Mouse (Mus musculus): Measurements from ENCODE around the gene Pcp4. TPM values are rescaled to one million over a fixed set of nuclear protein-coding genes. Genes with fewer than 3 reads are reported as not detected.
A peak's percentile ranks its signal among the peaks of the same experiment; 100 is the strongest.
"Not testable (repeated sequence)": the region's sequence is repeated elsewhere in the genome, so short reads cannot be mapped to it uniquely, and the experiment has no call there.

Gene Pcp4
- total RNA-seq (2017): 0.98 and 4.8 TPM in 2 replicates

DNA sequence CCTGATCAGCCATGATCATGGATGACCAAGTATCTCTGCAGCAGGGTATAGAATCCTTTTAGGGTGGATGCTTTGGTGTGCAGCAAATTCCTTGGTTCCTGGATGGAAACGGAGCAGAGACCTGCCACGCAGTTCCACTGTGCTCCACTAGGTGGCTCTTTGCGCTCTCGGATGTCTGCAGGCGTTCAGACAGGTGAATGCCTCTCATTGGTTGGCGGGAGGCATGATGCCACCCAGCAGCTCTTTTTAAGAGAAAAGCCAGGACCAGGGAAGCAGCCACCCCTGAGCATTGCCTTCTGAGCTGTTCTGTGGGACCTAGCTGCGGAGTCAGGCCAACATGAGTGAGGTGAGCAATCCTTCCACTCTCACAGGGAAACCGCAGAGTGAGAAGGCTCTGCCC is at the start of gene Pcp4:
Gene Pcp4, plus strand, starts transcription at position 162 of the 400 bp plus-strand sequence.
- peak; percentile 76; the same call in 1 of the 2 replicates for ATAC-seq (ENCODE audit: extremely low read depth, insufficient number of reproducible peaks, low FRiP score, poor library complexity, severe bottlenecking)

DNA sequence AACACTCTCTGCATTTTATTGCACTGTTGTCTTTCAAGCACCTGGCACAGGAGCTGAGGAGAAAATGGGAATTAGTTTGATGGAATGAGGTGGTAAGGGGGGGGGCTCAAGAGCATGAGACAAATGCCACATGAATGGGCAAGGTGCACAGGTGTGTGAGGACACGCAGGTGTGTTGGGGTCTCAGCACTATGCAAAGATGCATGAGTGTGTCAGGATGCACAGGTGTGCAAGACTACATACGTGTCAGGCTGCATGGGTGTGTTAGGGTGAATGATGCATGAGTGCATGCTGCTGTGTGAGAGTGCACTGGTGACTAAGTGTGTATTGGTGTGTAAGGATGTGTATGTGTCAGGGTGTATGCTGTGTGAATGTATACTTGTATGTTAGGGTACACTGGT is 42.4 kb upstream of the Pcp4 start:
- ATAC-seq (ENCODE audit: extremely low read depth, insufficient number of reproducible peaks, low FRiP score, poor library complexity, severe bottlenecking): no peak

DNA sequence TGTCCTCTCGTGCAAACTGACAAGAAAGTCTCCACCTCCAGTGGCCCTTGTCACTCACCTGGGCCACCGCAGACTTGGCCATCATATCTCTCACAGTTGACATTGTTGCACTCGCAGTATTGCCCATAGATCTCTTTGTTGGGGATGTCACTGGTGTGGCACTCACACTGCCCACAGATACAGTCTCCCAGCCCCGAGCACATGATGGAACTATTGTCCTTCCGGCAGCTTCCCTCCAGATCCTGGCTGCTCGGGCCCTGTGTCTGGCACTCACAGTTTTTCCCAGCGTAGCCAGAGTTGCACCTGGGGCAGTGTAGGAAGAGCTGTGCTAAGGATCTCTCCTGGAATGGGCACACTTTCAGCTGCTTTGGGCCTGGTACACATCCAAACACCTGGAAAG is 40.7 kb upstream of the Pcp4 start:
- no peak for ATAC-seq (ENCODE audit: extremely low read depth, insufficient number of reproducible peaks, low FRiP score, poor library complexity, severe bottlenecking)

DNA sequence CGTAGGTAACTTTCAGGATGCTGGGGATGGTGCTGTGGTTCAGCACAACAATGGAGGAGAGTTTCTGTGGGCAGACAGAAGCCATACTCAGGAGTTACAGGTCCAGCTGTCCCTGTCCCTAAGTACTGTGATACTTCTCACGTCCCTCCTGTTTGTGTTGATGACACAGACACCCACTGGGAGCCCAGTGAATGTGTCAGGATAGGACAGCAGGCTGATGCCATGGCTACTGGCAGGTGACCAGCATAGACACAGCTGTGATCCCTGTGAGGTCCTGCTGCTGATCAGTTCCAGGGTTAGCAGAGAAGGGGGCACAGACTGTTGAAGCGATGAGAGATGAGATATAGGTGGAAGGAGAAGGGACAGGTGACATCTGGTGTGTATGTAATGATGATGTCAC is 38.4 kb upstream of the Pcp4 start:
- ATAC-seq (ENCODE audit: extremely low read depth, insufficient number of reproducible peaks, low FRiP score, poor library complexity, severe bottlenecking): no peak

DNA sequence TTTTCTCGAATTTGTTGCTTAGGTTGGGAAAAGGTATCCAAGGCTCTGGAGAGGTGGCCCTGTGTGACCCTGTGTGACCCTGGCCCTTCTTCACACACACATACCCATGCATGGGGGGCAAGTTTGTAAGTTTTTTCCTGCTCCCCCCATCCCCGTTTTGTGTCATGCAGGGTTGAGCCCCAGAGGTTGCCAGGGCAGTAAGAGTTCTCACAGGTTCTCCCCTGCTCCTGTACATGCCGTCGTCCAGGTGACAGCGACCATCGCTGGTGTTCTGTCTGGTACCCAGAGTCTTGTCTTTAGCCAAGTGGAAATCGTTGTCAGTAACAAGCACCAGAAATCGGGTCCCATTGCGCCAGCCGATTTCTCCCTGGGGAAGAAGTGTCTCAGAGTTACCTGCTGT is 34.1 kb upstream of the Pcp4 start:
- ATAC-seq (ENCODE audit: extremely low read depth, insufficient number of reproducible peaks, low FRiP score, poor library complexity, severe bottlenecking): no peak

DNA sequence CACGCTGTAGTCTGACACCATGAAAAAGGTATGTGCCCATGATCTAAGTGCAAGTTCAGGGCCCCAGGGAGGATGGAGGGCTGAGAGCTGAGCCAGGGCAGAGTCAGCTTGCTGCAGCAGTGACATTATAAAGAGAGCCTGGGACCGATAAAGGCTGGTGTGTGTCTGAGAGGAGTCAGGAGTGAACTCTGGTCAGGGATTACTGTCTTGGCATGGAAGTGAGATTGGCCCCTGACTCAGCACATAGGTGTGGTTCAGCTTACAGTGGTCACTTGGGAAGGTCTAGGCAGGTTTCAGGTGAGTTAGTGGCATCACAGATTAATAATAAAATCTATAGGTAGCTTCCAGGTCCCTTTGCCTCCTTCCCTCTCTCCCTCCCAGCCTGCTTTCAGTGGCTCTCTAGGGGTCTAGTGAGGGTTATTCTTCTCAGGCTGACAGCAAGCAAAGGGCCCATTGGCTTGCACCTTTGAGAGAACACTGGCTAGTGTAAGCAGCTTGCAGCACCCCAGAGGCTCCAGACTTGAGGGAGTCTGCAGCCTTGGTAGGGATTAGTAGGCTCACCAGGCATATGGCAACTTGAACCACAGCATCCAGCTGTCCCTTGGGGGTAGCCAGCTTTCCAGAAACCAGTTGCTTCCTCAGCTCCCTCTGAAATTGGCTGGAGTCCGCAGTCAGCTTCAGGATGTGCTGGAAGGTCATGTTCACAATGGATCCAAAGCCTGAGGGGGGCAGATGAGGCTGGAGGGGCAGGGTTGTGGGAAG is 33.2 kb upstream of the Pcp4 start:
- ATAC-seq (ENCODE audit: extremely low read depth, insufficient number of reproducible peaks, low FRiP score, poor library complexity, severe bottlenecking): no peak

DNA sequence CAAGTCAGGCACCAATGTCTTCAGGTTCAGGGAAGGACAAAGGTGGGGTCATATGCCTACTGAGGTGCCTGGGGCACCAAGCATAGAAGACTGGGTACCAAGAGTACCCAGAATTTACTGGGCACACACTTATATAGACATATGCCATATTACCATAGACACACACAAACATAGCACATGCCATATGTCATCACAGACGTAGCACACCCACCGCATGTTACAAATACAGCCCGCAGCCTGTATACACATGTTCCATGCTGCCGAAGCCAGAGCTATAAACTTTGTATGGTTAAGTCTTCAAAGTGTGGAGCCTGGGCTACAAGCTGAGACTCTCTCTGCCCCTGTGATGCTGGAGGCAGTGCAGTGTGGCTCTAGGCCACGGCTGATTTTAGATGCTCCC is 28.5 kb upstream of the Pcp4 start:
- no peak for ATAC-seq (ENCODE audit: extremely low read depth, insufficient number of reproducible peaks, low FRiP score, poor library complexity, severe bottlenecking)

DNA sequence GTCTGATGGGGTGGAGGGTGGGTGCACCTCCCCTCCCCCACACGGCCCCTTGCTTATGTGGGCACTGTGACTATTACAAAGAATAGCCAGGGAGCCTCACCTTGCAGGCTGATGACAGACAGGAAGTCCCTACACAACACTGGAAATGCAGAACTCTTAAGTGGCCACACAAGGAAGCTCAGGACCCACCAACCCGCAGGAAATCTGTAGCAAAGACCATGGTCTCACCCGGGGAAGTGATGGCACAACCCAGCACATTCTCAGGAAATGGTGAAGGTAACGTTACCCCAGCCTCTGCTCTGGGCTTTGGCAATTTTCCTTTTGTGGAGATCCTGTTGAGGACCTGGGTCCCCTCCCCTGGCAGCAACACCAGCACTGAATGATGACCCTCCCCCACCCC is 27.7 kb upstream of the Pcp4 start:
- ATAC-seq (ENCODE audit: extremely low read depth, insufficient number of reproducible peaks, low FRiP score, poor library complexity, severe bottlenecking): peak; percentile 17; the same call in 1 of the 2 replicates

DNA sequence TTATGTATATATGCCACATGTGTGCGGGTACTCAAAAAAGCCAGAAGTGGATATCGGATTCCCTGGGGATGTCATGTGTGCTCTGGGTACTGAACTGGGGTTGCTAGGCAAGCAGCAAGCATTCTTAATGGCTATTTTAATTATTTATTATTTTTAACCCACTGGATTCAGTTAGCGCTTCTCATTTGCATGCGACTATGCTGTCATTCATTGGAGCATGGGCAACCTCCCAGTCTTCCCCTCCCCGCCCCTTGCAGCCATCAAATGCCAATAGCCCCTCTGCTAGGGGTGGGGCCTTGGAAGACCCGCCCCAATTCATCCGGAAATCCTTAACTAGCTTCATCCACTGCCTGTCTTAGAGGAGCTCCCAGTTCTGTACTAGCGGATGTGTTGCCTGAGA is 26.5 kb upstream of the Pcp4 start:
- no peak for ATAC-seq (ENCODE audit: extremely low read depth, insufficient number of reproducible peaks, low FRiP score, poor library complexity, severe bottlenecking)

DNA sequence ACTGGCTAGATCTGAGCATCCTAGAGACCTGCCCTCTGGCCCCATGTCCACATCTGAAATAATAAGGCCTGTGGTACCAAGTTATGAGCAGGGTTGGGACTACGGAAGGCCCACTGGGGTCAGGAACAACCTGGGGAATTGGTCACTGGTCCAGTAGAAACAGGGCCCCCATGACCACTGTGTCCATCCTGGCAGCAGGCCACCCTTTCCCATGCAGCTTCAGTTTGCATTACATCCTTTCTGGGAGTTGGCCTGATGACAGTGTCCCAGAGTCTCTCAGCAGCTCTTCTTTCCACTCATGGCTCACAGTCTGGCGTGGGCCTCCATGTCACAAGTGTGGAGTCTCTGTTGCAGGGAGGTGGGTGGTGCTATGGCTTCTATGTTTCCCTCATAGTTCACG is 25.6 kb upstream of the Pcp4 start:
- ATAC-seq (ENCODE audit: extremely low read depth, insufficient number of reproducible peaks, low FRiP score, poor library complexity, severe bottlenecking): no peak

DNA sequence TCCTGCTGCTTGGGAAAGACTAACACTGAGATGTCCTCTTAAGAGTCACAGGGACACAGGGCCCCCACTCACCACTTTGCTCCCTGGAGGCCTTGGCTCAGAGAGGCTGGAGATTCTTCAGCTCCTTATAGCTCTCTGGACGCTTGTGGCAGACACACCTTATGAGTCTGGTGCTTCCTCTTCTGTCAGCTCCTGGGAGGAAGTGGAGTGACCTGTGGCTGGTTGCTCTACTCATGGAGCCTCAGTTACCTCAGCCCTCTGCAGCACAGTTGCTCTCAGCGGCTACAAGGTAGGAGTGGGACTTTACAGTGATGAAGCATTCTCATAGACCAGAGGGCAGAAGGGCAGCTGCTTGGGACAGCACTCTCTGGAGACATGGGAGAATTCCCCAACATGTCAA is 23.9 kb upstream of the Pcp4 start, which contains the start of gene Itgb2l:
Gene Itgb2l, minus strand, starts transcription at position 152 of the 400 bp plus-strand sequence.
- peak; percentile 69 for ATAC-seq (ENCODE audit: extremely low read depth, insufficient number of reproducible peaks, low FRiP score, poor library complexity, severe bottlenecking)

DNA sequence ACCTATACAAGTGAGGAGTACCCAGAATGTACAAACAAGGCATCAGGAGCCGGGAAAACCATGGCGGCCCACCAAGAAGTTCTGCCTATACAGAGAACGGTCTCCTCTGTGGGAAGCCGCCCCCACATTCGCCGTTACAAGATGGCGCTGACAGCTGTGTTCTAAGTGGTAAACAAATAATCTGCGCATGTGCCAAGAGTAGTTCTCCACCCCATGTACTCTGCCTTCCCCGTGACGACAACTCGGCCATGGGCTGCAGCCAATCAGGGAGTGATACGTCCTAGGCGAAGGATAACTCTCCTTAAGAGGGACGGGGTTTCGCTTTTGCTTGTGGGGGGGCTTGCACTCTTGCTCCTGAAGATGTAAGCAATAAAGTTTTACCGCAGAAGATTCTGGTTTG is 16.5 kb upstream of the Pcp4 start:
- ATAC-seq (ENCODE audit: extremely low read depth, insufficient number of reproducible peaks, low FRiP score, poor library complexity, severe bottlenecking): not testable (repeated sequence)

DNA sequence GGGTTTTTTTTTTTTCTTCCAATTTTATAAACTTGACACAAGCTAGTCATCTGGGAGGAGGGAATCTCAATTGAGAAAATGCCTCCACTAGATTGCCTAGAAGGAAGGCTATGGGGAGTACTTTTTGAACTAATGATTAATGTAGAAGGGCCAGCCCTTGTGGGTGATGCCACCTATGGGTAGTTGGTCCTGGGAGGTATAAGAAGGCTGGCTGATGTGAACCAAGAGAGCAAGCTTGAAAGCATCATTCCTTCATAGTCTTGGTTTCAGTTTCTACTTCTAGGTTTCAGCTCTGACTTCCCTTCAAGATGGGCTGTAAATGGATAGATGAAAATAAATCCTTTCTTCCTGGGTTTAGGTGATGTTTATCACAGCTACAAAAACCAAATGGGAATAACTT is 13.3 kb upstream of the Pcp4 start:
- no peak for ATAC-seq (ENCODE audit: extremely low read depth, insufficient number of reproducible peaks, low FRiP score, poor library complexity, severe bottlenecking)

DNA sequence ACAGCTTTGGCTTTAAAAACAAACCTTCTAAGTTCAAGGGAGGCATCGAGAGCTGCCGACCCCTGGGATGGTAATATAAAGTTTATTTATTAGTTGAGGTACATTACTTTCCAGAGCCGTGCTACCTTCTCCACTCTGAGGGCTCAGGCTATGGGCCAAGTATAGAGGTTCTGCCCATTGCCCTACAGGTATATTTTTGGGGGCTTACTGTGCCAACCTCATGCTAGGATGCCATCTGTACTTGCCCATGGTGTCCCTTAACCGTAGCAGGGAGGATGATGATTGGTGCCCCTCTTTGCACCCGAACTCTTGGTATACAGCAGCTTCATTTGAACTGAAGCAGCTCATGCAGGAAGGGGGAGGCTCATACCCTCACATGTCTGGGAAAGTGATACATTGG is 9.8 kb upstream of the Pcp4 start:
- no peak for ATAC-seq (ENCODE audit: extremely low read depth, insufficient number of reproducible peaks, low FRiP score, poor library complexity, severe bottlenecking)

DNA sequence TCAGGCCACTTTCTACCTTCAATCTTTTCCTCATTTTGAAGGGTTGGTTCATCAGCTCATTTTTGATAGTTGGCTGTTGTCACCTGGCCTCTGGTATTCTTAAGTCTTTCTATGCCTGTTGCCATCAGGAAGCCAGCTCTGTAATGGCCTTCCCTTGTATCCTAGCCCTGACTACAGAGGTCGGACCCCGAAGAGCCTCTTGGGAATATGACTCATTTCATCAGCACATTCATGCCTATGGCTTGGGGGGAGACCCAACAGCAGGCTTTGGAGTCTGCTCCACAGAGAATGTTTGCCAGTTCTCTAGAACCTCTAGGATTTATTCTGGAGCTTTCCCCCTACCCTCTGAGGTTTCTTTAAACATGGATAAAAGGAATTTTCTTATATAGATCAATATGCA is 8.1 kb upstream of the Pcp4 start:
- ATAC-seq (ENCODE audit: extremely low read depth, insufficient number of reproducible peaks, low FRiP score, poor library complexity, severe bottlenecking): no peak

DNA sequence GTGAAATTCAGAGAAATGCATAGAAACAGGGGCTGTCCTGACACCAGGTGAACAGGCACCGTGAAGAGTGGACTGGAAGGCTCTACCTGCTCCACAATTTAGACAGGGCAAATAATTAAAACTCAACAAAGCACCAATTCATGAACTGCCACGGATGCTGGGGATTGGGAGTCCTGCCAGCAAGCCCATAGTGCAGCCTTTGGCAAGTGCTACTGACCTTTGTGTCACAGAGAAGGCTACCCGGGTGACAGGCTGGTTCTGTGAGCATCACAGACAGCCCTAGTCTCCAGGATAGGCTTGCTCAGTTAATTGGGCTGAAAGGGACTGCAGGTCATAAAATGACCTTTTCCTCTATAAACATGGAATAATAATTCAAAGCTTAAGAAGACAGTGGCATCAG is 6.6 kb upstream of the Pcp4 start:
- no peak for ATAC-seq (ENCODE audit: extremely low read depth, insufficient number of reproducible peaks, low FRiP score, poor library complexity, severe bottlenecking)

DNA sequence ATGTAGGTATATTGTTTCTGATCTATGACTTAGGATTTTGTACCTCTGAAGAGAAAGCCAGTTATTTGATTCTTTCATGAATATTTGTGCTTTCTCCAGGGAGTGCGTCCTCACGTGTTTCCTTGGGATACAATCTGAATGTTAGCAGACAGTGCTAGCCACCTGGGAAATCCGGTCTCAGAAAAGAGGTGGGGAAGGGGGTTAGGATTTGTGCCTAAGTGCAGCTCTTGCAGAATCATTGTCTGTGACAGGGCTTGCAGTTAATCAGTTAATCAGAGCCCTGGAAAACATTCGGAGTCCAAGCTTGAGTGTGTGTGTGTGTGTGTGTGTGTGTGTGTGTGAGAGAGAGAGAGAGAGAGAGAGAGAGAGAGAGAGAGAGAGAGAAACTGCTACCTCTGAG is 605 bp downstream of the Pcp4 start:
- ATAC-seq (ENCODE audit: extremely low read depth, insufficient number of reproducible peaks, low FRiP score, poor library complexity, severe bottlenecking): no peak

DNA sequence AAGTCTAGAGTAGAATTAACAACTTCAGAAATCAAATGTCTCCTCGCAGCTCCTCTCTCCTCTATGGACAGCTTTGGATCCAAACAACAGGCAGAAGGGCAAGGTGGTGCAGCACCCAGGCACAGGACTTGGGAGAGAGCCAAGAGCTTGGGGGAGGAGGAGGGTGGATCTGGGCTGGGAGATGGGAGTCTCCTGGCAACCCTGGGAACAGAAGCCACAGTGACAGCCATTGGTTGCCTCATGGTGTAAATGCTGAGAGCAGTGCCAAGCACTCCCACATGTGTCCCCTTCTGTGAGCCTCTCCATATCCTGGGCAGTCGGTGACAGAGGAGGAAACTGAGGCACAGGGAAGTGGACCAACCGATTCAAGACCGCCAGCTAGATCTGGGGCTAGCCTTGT is 1.3 kb downstream of the Pcp4 start:
- no peak for ATAC-seq (ENCODE audit: extremely low read depth, insufficient number of reproducible peaks, low FRiP score, poor library complexity, severe bottlenecking)

DNA sequence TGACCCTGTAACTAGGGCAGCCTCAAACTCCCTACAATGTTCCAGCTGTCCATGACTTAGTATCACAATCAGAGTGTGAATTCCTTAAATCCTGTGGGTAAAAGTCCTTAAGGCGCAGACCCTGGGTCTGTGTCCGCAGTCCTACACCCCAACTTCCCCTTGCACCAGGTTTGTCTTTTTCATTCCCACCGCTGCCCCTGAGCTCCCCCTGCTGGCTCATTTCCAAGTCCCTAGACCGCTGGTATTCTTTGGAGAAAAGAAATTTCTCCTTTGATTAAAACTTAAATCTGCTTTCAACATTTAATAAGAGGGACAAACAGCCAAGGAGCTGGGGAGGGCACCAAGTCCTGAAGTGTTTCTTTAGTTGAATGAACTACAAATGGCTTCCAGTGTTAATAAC is 2.2 kb downstream of the Pcp4 start:
- peak; percentile 47; the same call in 1 of the 2 replicates for ATAC-seq (ENCODE audit: extremely low read depth, insufficient number of reproducible peaks, low FRiP score, poor library complexity, severe bottlenecking)

DNA sequence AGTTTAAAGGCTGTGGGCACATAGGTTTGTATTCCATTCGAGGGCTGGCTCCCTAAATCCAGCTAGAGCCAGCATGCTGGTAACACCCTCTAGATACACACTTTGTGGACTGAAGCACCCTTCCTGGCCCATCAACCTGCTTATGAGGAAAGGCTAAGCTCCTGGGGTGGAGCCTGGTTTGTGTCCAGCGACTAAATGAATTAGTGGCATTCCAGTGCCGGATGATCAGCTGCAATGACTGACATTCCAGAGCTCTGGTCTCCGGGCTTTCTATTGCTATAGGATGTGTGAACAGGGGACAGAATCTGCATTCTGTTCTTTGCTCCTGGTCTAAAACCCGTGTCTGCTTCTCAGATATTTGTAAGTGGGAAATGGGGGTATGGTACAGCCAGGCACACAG is 5.0 kb downstream of the Pcp4 start:
- no peak for ATAC-seq (ENCODE audit: extremely low read depth, insufficient number of reproducible peaks, low FRiP score, poor library complexity, severe bottlenecking)

DNA sequence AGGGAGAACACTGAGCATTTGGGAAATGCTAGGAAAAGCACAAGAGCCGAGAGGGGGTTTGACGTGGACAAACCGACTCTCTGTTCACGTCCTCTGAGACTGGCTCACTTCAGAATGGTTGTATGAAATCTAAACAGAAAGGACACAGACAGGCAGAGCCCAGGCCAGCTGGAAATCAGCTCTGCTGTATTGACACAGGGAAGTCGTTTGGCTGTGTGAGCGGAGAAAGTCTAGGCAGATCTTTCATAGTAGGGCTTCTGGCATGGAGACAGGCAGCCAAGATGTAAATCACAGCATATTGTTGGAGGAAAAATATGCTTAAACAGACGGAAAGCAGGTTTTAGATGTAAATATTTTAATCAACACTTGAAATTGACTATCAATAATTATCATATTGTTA is 5.4 kb downstream of the Pcp4 start:
- no peak for ATAC-seq (ENCODE audit: extremely low read depth, insufficient number of reproducible peaks, low FRiP score, poor library complexity, severe bottlenecking)
